Mouse (Mus musculus): ENCODE measurements around the gene Bnip2.
"Not testable (repeated sequence)": the region's sequence is repeated elsewhere in the genome, so short reads cannot be mapped to it uniquely, and the experiment has no call there.

Gene Bnip2

DNA sequence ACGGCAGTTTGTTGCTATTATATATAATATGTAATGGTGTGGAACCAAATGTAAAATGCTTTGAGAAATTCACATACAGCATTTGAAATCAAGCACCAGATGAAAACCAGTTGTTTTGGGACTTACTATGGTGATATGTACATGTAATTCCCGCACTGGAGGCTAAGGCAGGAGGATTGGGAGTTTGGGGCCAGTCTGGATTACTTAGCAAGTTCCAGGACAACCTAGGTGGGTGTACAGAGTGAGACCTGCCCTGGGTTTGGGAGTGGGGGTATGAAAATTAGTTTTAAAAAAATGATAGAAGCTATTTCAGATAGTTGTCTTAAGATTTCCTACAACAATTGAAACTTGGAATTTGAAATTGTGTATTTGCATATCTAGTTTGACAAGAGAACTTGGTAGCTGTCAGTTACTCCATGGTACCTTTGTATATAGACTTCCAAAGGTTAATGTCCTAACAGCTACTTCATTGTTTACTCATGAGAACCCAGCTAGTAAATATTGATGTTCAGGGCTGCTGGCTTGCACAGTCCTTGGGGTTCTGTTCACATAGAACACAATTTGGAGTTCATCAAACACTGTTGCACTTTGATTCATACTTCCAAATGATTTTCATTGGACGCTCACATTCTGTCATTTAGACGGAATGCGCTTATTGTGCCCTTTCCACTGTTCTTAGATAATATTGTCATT is 21.7 kb downstream of the Bnip2 start:
- no peak for DNase-seq (ENCODE audit: low spot score)

DNA sequence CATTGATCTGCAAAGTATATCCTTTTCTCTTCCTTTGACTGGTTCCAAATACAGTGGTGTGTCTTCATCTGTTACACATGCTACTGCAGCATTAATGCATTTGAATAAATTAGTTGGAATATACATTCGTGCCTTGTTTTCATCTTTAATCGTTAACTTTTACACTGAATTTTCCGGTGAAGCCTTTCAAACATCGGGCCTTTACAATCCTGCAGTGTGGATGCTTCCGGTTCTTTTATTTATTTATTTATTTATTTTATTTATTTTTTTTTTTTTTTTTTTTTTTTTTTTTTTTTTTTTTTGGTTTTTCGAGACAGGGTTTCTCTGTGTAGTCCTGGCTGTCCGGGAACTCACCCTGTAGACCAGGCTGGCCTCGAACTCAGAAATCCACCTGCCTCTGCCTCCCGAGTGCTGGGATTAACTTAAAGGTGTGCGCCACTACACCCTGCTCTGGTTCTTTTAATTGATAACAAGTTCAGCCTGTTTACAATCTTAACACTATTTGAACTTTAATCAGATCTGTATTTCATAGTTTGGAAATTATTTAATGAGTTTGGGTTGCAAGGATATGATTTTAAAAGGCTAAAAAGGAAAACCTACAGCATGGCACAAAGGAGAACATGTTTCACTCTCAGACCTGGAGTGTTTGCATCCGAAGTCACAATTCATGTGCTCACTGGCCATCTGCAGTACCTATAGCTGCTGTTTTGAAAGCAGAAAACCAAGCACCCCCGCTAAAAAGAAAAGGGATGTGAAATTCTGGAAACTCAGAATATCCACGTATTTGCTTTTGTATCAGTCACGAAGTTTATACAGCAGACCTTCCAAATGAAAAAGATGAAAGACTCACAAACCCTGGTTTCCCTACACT is 22.5 kb downstream of the Bnip2 start:
- DNase-seq (ENCODE audit: low spot score) = no peak

DNA sequence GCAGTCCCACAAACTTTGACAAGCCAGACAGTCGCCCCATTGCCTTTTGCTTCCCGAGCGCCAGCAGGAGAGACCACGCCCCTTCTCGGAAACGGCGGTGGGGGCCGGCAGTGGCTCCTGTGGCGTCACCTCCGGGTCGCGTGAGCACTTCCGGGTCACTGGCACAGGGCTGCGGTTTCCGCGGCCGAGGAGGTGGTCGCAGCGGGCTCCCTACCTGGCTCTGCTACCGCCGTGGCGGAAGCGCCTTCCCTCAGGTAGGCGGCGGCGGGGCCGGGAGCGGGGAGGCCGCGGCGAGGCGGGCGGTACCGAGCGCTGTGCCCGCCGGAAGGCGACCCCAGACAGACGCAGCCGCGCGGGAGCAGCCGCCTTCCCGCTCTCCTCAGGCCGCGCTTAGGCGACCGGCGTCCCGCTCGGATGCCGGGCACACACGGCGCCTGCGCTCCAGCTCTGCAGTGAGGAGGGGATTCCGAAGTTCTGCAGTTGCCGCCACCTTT is 23.2 kb downstream of the Bnip2 start, which contains the start of gene Gtf2a2:
TSS of gene Gtf2a2 (plus strand) at position 143 of the 494 bp plus-strand sequence.
- DNase-seq (ENCODE audit: low spot score) = peak; percentile 84

DNA sequence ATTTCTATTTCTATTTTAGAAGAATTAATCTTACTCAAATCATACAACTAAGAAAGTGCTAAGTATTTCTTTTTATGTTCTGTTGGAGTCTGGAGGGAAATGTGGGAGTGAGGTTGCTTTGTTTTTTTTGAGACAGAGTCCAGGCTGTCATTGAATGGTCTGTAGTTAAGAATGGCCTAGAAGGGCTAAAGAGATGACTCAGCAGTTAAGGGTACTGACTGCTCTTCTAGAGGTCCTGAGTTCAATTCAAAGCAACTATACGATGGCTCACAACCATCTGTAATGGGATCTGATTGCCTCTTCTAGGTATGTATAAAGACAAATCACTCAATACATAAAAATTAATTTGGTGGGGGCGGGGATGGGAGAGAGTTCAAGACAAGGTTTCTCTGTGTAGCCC is 26.4 kb downstream of the Bnip2 start:
- no peak for DNase-seq (ENCODE audit: low spot score)

DNA sequence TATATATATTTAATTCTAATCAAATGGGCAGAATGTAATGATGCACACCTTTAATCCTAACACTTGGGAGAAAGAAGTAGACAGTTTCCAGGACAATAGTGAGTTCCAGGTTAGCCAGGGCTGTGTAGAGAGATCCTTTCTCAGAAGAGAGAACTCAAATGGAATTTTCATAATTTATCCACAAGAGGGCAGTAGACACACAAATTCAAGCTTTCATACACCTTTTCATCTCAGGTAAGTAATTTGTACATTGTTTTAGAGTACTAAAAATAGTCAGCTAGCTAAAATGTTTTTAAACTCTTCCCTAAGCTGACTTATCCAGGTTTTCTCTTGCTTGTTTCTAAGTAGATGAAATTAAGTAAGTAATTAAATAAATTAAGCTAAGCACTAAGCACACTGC is 29.6 kb downstream of the Bnip2 start:
- DNase-seq (ENCODE audit: low spot score) = no peak

DNA sequence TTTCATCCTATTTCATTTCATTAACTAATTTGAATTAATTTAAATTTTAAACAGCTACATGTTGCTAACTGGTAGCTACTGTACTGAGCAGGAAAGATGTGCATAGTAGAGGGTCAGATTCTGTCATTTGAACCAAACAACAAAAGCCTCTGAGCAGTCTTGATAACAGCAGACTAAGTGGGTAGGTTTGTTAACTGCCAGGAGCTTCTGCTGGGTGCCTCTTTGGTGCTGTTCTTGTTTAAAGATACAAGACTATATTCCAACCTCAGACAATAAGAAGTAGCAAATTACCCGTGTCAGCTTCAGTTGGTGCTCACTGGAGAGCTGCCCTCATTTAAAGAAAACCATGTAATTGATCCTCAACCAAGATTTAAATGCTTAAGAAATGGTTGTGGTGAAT is 32.3 kb downstream of the Bnip2 start:
- DNase-seq (ENCODE audit: low spot score) = no peak

DNA sequence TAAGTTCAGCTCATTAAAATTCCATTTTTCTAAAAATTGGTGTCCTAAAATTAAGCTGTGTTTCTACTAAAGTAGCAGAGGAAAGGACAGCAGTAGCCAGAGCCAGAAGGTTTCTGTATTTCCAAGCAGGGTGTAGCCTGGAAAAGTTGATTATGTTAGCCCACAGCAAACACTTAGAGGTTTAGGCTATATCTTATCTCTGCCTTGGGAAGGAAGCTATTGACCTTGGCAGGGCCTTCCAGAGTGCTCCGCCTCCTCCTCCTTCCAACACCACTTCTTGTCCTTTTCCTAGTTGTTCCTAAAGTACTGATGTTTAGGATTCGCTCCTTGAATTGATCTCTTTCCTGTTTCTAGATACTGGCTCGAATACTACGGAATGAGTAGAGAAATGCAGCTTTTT is 32.8 kb downstream of the Bnip2 start:
- DNase-seq (ENCODE audit: low spot score) = peak; percentile 65

DNA sequence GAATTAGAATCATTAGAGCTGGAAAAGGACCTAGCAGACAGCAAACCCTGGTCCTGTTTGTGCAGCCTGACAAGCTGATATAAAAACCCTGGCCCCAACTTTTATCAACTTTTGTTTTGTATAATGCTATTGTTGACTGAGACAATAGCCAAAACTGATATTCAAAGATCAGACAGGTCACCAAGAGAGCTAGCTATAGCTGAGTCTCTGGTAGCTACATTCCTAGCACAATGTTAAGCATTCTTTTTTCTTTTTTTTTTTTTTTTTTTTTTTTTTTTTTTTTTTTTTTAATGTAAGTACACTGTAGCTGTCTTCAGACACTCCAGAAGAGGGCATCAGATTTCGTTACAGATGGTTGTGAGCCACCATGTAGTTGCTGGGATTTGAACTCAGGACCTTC is 34.3 kb downstream of the Bnip2 start:
- not testable (repeated sequence) for DNase-seq (ENCODE audit: low spot score)

DNA sequence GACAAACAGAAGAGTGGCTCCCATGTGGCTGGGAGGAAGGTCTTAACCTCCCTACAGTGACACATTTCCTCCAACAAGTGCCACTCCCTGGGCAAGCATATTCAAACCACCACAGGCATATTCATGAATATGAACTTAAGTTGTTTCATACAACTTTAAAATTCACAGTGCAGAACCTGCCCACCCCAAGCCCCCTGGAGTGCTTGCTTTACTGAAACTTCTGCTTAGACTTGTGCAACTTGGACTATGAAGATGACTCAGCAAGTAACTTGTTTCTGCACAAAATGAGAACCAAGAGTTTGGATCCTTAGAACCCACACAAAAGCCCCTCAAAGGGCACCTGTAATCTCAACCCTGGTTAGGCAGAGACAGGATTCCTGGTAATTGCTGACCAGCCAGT is 35.4 kb downstream of the Bnip2 start:
- no peak for DNase-seq (ENCODE audit: low spot score)

DNA sequence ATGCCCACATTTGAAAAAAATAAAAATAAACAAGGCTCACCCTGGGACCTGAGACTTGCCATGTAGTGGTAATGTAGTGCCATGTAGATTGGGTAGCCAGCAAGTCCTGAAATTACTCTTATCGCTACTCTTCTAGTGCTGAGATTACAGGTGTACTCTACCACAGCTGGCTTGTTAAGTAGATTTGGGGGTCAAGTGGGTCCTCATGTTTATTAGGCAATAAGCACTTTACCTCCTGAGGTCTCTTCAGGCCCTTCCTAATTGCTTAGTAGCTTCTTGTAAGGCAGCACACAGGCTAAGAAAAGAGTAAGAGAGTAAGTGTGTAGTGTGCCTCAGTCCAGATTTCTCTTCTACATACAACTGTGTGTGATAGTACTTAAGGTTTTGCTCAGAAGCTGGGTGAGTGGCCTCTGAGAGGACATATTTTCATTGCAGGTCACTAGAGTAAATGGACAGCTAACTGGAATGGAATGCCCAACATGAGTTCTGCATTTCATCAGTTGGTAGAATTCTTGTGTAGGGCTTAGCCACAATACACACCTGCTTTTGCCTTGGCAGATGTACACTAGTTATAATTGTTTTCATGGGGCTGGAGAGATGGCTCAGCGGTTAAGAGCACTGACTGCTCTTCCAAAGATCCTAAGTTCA is 36.2 kb downstream of the Bnip2 start:
- no peak for DNase-seq (ENCODE audit: low spot score)

DNA sequence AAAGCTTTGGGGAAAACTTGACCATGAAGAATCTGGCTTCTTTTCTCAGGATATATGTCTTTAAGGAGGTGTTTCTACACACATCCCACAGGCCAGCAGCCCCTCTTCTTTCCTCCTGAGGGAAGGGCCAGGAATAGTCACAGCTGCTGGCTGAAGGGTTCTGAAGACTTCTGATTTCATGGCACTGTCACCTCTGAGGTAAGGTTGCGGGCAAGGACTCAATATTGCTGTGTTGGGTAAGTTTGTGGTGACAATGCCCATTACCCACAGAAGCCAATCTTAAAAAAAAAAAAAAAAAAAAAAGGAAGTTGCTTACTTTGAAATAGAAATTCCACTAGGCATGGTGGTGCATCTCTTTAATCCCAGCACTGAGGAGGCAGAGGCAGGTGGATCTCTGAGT is 42.9 kb downstream of the Bnip2 start:
- DNase-seq (ENCODE audit: low spot score) = no peak

DNA sequence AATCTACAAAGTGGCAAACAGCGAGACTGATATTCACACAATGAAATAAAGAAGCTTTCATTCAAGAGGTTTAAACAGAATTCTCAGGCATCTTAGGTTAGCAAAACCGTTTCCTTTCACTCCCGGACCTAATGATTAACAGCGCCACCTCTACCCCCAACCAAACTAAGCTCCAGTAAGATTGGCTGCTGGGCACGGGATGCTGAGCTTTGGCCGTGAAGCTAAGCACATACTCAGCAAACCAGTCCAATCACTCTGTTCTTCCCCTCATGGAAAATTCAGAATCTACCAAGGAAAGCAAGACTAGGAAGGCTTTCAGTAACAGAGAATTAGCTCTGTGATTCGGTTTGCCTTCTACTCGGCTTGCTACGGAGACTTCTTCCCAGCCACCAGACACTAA is 43.8 kb downstream of the Bnip2 start:
- no peak for DNase-seq (ENCODE audit: low spot score)

DNA sequence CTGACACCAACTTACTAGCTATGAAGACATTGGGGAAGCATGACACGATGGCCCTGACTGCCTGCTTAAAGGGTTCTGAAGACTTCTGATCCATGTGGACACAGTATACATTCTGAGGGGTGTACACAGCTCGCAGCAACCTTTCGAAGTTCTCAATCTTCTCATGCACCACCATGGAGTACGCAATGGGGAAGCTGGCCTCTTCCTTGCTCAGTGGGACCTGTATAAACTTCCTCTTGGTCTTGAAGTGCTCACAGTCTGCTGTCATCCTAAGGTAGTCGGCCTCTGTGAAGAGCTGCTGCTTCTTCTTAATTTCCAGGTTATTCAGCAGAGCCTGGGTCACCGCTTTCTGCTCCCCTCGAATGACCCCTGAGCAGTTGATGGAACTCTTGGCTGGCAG is 45.4 kb downstream of the Bnip2 start:
- no peak for DNase-seq (ENCODE audit: low spot score)

DNA sequence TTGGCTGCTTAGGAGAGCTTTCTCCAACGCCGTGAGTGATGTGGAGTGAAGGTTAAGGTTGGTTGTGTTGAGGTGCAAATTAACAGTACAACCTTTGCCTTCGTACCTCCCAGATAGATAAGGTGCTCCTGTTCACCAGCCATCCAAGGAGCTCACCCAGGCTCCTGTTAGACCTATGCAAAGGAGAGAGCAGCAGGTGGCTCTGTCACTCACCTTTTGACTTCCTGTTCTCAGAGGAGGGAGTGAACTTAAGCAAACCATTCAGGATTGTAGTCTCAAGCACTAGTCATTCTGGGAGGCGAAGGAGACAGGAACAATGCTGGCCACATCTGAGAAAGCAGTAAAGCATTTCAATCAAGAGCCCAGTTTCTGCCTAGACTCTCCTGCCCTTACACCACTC is 47.4 kb downstream of the Bnip2 start:
- DNase-seq (ENCODE audit: low spot score) = no peak

DNA sequence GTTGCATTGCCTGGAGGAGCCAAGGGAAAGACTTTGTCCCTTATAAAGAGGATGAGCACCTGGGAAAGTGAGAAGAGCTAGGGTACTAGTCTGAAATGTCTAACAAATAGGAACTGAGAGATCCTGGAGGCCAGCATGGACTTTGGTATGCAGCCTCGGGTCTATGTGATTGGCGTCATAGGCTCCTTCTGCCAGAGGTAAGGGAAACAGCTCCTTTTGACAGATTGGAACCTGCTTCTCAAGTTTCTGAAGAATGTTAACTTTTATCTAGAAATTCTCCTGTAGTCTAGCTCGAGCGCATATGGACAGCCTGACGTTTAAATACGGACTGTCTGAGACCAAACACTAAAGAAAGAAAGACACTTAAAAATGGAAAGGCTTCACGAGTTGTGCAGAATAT is 48.7 kb downstream of the Bnip2 start, which contains the start of gene Gcnt3:
TSS of gene Gcnt3 (minus strand) at position 101 of the 400 bp plus-strand sequence.
- DNase-seq (ENCODE audit: low spot score) = no peak

DNA sequence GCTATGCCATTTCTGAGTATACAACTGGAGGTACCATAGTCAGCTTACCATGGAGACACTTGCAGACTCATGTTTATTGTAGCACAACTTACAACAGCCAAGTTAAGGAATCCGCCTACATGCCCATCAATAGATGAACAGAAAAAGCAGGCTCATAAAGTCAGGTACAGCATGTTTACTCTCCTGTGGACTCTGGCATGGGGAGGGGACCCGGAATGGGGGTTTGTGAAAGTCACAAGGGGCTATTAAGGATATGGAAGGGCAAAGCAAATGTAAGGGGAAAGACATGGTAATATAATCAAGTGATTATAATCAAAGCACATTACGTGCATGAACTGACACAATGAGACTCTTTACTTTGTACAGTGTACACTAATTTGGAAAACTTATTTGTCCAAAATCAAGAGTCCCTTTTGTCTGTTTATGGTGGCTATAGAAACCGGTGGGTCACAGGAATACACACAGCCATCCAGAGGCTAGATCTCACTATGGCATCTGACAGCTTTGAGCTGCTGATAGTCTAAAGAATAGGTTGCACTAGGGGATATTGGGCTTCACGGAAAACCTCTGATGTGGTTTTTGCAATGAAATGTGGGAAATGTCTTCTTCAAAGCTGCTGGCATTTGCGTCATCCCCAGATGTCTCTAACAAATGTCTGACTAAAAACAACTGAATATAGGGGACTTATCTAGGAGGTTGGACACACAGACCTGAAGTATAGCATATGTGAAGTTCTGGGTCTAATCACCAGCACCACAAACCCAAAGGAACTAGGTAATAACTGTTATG is 50.5 kb downstream of the Bnip2 start:
- no peak for DNase-seq (ENCODE audit: low spot score)

DNA sequence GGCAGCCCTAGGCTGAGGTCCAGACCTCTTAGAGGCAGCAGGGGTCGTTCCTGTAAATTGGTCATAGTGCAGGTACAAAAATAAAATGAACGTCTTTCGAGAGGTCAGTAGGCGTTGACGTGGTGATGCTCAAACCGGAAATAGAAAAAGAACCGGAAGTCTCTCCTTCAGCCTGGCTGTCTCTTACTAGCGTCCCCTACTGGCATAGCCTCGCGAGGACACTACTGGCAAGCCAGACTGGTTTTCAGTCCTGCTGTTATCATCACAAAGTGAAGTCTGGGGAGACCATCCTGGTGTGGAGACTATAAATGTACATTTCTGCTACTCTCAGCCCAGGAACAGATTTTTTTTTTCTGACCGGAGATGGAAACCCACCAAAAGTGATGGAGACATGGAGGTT is 51.3 kb downstream of the Bnip2 start:
- DNase-seq (ENCODE audit: low spot score) = no peak

DNA sequence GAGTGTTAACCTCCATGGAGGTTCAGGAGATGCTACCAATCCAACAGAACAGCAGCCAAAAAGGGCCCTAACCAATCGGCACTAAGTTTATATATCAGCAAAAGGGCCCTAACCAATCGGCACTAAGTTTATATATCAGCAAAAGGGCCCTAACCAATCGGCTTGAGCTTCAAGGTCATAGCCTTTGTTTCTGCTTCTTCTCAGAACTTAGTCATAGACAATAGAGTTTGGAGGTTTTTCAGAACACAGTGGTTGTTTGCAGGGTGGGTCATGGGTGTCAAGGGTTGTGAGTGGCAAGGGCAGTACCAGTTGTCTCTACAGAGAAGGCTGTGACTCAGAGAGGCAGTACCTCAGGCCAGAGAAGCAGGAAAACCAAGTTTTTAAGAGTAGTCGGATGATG is 52.9 kb downstream of the Bnip2 start:
- no peak for DNase-seq (ENCODE audit: low spot score)

DNA sequence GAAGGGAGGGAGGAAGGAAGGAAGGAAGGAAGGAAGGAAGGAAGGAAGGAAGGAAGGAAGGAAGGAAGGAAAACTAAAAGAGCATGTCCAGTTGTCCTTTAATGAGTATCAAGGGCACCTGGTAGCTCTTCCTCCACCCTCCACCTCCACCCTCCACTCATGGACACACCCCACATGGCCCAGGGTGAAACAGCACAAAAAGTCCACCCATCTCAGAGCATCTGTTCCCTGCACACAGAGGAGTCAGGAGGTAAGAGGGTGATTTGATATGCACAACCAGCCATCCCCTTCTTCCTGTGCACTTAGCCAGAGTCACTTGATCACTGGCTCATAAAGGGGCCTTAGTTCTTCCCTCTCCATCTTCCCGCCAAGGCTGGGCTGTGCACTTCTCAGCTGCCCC is 53.7 kb downstream of the Bnip2 start:
- no peak for DNase-seq (ENCODE audit: low spot score)

DNA sequence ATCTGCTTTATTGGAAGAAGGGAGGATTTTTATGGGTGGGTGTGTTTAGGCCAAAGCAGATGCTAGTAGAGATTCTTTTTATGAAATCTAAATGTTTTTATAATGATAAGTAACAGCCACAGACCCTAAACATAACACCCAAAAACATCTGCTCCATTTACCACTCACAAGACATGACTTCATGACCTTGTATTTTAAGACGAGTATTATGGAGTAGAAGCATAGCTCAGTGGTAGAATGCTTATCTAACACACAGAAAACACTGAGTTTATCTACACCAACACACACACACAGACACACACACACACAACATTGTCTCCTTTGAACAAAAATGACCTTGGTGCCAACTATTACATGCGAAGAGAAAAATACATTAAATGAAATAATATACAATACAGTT is 55.6 kb downstream of the Bnip2 start:
- DNase-seq (ENCODE audit: low spot score) = no peak

DNA sequence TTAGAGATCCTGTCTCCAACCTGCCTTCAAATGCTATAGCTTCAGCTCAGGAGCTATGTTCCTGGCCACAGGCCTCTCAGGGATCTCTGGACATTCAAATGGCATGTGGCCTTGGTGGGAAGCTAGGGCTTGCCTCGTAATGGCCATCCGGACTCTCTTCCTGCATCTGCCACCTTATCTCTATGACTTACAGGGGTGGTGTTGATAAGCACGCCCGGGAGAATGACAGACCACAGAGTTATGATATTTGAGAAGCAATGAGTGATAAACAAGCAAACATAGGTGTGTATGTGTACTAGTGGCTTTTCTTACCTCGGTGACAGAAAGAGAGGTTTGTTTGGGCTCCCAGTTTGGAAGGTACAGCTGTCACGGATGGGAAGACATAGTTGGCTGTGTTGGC is 57.0 kb downstream of the Bnip2 start:
- no peak for DNase-seq (ENCODE audit: low spot score)

DNA sequence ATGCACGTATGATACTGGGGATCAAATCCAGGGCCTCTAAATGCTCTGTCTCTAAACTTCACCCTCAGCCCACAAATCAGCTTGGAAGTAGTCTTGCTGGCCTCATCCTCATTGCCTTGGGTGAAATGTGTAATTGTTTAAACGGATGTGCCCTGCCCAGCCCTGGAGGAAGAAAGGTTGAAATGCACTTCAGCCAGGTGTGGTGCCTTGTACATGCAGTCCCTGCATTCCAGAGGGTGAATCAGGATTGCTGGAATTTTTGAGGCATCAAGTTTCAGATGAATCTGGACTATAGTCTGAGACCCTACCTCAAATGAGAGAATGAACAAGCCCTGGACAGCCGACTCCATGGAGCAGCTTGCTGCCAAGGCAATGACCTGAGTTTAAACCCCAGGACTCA is 58.6 kb downstream of the Bnip2 start:
- no peak for DNase-seq (ENCODE audit: low spot score)
